Mouse (Mus musculus) lung, adult 2 months (tissue): Measurements from ENCODE around the gene Dab1. TPM values are rescaled to one million over a fixed set of nuclear protein-coding genes. Genes with fewer than 3 reads are reported as not detected.

Source experiments
- DNase-seq: peaks from one replicate; pipeline ENCODE4 v3.0.0; 2022
- H3K4me1 ChIP-seq: fragments of 200-500 bp; 2 replicates; pipeline ENCODE4 v1.6.1; 2011; ENCODE audit warnings: low read length; ENCODE audit not compliant: control insufficient read depth, insufficient read depth
- H3K4me3 ChIP-seq: fragments of 200-500 bp; replicated peaks from 2 replicates; pipeline ENCODE3; 2011; ENCODE audit warnings: low read depth, mild to moderate bottlenecking, control low read depth, low read length; ENCODE audit errors: extremely low read depth
- CTCF ChIP-seq: fragments of 200-500 bp; IDR thresholded peaks from 2 replicates; pipeline ENCODE4 v1.5.1; 2011; ENCODE audit warnings: mild to moderate bottlenecking, low read length, control low read depth; ENCODE audit not compliant: insufficient read depth
- POLR2A ChIP-seq: fragments of 200-500 bp; IDR thresholded peaks from 2 replicates; pipeline ENCODE4 v1.6.1; 2011; ENCODE audit warnings: low read depth, mild to moderate bottlenecking, control low read depth, low read length, borderline replicate concordance; ENCODE audit errors: extremely low read depth
- WGBS: fragments of 180-500 bp; shearing (Covaris S2); methylation state at CpG from one replicate; pipeline ENCODE4 v1.1.7; 2018; 5-methylcytosine and 5-hydroxymethylcytosine counted together
- polyA plus RNA-seq: library from polyadenylated mRNA; depleted of rRNA; stranded (reverse); fragments of >200 nt; gene quantifications from 2 replicates; pipeline ENCODE4 v1.2.3, GENCODE M21; 2012

Gene Dab1
- polyA plus RNA-seq, 1 experiment = 0.28 TPM

DNA sequence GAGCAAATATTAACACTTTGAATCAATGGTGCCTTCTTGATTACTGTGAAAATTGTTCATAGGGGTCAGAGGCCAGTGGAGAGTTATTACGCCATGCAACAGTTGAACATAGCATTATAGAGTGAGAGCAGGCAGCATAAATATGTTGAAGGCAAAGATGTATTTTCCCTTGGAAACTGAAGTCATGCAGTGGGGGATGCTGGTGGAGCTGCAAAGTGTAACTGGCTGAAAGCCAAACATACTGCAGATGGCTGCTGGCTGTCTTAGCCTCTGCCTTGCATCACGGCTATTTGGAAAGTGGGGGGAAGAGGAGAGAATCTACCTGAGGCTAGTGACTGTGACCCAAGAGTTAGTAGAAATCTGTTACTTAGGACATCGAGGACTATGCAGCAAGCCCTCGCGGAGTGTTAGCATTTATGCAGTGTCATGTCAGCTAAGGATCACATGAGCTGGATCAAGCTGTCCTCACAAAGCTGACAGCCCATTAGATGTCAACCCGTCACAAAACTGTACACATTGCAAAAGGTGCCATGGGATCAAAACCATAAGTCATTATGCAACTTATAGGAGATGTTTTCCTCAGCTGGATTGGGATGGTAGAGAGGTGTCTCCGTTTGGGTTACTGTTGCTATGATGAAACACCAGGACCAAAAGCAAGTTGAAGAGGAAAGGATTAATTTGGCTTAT is 164.5 kb downstream of the Dab1 start:
- TF ChIP-seq POLR2A = no peak
- TF ChIP-seq CTCF = no peak
- H3K4me3 ChIP-seq = no peak overlapping the region
- H3K4me1 ChIP-seq = no peaks in the 10 kb centered on the region; the same call in 1 of the 2 replicates
- WGBS = 78% methylated on average over 7 of the region's 7 CpGs
- DNase-seq = no peak

DNA sequence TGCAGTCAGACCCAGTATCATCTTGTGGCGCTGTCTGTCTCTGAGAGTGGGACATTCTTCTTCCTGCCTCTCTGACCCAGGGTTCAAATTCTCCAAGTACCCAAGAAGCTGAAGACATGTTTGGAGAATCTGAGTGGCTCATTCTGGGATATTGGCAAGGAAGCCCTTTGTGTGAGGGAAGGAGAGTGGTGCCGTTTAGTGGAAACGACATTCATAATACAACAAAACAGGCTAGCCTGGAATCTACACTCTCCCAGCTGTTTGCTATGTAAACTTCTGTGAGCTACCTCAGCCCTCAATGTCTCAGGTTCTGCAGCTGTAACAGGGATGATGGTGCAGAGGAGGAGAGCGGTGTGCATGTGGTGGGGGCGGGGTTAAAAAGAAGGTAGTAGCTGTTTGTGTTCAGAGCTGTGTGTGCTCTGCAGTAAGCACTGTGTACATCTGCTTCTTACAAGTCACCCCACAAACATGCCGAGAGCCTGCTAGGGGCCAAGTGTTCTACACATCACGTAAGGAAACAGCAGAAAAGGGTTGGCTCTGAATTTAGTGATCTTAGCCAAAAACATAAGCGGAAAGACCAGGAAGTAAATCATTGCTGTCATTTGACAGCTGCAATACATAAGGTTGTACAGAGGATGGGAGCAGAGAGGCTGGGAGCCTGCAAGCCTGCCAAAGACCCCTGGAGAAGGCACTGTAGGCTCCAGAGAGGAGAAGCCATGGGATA is 174.6 kb downstream of the Dab1 start:
- Histone ChIP-seq H3K4me1 (no peaks in the 10 kb centered on the region), H3K4me3 (no peak overlapping the region)
- DNase-seq = no peak
- TF ChIP-seq CTCF (no peak), POLR2A (no peak)
- 56% methylated on average over 8 of the region's 8 CpGs for WGBS

DNA sequence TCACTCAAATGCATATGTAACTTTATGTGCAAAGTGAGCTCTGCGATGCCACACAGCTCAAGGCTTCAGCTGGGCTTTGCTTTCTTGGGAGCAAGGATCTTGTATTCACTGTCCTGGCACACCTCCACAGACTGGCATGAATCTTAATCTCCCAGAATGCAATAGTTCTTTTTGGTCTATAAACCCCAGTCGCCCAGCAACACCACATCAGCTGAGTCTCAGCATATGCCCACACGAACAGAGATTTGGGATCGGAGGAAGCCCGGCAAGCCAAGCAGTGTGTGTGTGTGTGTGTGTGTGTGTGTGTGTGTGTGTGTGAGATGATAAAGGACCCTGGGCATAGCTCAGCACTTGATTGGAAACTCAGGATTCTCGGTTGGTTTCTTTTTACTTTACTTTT is 177.3 kb downstream of the Dab1 start:
- no peak for DNase-seq
- no peak overlapping the region for H3K4me3 ChIP-seq
- TF ChIP-seq POLR2A = no peak
- no peak for TF ChIP-seq CTCF
- no peaks in the 10 kb centered on the region for H3K4me1 ChIP-seq
- WGBS = 69% methylated on average over 6 of the region's 6 CpGs

DNA sequence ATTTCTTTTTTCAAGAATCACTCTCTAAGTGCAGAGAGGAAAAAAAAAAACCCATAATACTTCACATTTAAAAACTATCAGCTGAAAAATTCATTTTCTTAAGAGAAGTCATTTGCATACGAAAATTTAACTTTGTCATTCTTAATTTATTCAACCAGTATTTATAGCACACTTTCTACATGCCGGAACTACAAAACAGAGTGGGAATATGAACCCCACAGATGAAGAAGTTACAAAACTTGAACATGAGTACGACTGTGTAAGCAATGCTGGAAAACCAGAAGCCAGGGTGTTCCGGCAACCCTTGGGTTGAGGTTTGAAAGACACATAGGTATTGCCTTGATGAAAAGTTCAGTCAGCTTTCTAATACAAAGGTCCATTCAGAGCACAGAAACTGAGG is 183.3 kb downstream of the Dab1 start:
- no peak for TF ChIP-seq POLR2A
- no peak for TF ChIP-seq CTCF
- Histone ChIP-seq H3K4me3 (no peak overlapping the region), H3K4me1 (no peaks in the 10 kb centered on the region)
- no peak for DNase-seq
- WGBS = 76% methylated on average over 4 of the region's 4 CpGs

GRCm38 (mm10) chr4:103804461-103804860 is 185.3 kb downstream of the Dab1 start:
- 67% methylated on average over 1 of the region's 1 CpGs for WGBS
- DNase-seq = no peak
- Histone ChIP-seq H3K4me3 (no peak overlapping the region), H3K4me1 (no peaks in the 10 kb centered on the region)
- no peak for TF ChIP-seq CTCF
- TF ChIP-seq POLR2A = no peak

- Histone ChIP-seq H3K4me3 (no peak overlapping the region), H3K4me1 (no peaks in the 10 kb centered on the region)
- WGBS = 86% methylated on average over 4 of the region's 4 CpGs
- no peak for DNase-seq
- TF ChIP-seq POLR2A = no peak
- no peak for TF ChIP-seq CTCF
These were observed 203.5 kb downstream of the Dab1 start for GRCm38 (mm10) chr4:103822669-103823068.

DNA sequence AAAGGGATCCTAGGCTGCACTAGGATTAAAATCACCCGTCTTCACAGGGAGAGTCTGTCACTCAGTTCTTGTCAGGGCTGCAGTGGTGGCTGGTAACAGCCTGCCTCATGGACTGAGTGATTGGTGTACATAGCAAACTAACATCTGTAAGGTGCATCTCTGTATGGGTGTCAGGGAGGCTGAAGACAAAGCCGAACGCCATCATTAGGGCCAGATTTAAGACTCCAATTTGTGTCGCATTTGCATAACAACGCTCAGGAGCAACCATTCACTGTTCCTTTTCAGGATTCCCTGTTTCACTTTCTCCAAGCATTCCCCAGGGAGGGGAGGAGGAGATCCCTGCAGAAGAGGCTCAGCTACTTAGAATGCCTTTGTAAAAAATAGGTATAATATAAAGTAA is 219.2 kb downstream of the Dab1 start:
- 63% methylated on average over 5 of the region's 5 CpGs for WGBS
- no peak for DNase-seq
- no peak for TF ChIP-seq POLR2A
- no peak overlapping the region for H3K4me3 ChIP-seq
- H3K4me1 ChIP-seq = no peaks in the 10 kb centered on the region

- no peak for DNase-seq
- H3K4me3 ChIP-seq = no peak overlapping the region
- no peak for TF ChIP-seq CTCF
- no peak for TF ChIP-seq POLR2A
- 78% methylated on average over 2 of the region's 2 CpGs for WGBS
- no peaks in the 10 kb centered on the region for H3K4me1 ChIP-seq
These were observed 220.4 kb downstream of the Dab1 start for GRCm38 (mm10) chr4:103839541-103839940.

GRCm38 (mm10) chr4:103841126-103841525 is 222.0 kb downstream of the Dab1 start:
- no peak for TF ChIP-seq POLR2A
- TF ChIP-seq CTCF = no peak
- Histone ChIP-seq H3K4me3 (no peak overlapping the region), H3K4me1 (no peaks in the 10 kb centered on the region)
- DNase-seq = no peak
- 38% methylated on average over 7 of the region's 7 CpGs for WGBS

GRCm38 (mm10) chr4:103844635-103845034 is 225.5 kb downstream of the Dab1 start:
- WGBS = 42% methylated on average over 7 of the region's 7 CpGs
- DNase-seq = no peak
- Histone ChIP-seq H3K4me1 (no peaks in the 10 kb centered on the region), H3K4me3 (no peak overlapping the region)
- TF ChIP-seq POLR2A (no peak), CTCF (no peak)
